Mouse (Mus musculus): Measurements from ENCODE around the gene Gpatch8. TPM values are rescaled to one million over a fixed set of nuclear protein-coding genes. Genes with fewer than 3 reads are reported as not detected.

Gpatch8 gene
- total and polyA plus RNA-seq, 3 experiments = 11.5 to 24.7 (median 16.6) TPM

DNA sequence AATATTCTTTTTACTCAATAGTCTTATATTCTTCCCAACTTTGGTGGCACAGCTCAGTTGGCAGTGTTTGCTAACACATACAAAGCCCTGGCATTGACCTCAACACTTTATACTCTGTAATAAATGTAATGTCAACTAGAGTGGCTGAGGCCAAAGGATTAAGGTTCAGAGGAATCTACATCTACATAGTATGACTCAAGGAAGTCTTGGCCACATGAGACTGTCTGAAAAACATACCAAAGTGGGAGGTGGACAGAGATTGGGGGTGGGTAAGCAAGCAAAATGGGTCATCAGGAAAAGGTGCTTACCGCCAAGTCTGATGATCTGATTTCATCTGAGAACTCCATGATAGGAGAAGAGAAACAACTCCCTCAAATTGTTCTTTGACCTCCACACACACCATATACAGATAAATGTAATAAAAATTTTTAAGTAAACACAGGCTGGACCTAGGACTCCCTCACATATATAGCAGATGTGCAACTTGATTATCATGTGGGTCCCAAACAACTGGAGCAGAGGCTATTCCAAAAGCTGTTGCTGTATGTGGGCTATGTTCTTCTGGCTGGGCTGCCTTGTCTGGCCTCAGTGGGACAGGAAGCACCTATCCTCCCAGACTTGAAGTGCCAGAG lies 41.3 kb downstream of the Gpatch8 start:
- H3K36me3 ChIP-seq (replicated peaks in 1 of 2; ENCODE audit: control insufficient read depth in 1 of 2, insufficient read depth in 1 of 2, low read length in 1 of 2) = peaks cover 9 to 57% of the 10 kb centered on the region in 2 experiments
- H3K4me1 ChIP-seq (ENCODE audit: control insufficient read depth in 1 of 2, insufficient read depth in 2 of 2) = peaks cover 0 to 3% of the 10 kb centered on the region in 2 experiments; a peak in 1 of 4 replicates
- no peaks in the 10 kb centered on the region for H3K9me3 ChIP-seq (replicated peaks; ENCODE audit: low read length)
- no peaks in the 10 kb centered on the region for H3K27me3 ChIP-seq (replicated peaks)
- TF ChIP-seq ZMIZ1 (IDR thresholded peaks at IDR 0.05; ENCODE audit: low read depth, low read length) (no peak), POLR2AphosphoS2 (IDR thresholded peaks at IDR 0.05; ENCODE audit: low read depth, low read length) (no peak), JUND (conservative IDR thresholded peaks at IDR 0.05; ENCODE audit: low read depth, low read length) (no peak), NRF1 (IDR thresholded peaks at IDR 0.05; ENCODE audit: low read depth, low read length) (no peak)
- in situ Hi-C loops (cut with MboI; ENCODE audit: low pct_ligation_motif_present, low pct_unique_long_range_greater_than_20kb, low sequenced_read_pairs) = no loop called here
- H3K4me2 ChIP-seq (ENCODE audit: insufficient read depth, low read depth, poor library complexity, severe bottlenecking) = no peak overlapping the region
- H3K79me2 ChIP-seq (replicated peaks; ENCODE audit: control insufficient read depth, extremely low read depth, insufficient read depth, poor library complexity, severe bottlenecking) = no peaks in the 10 kb centered on the region; the same call in 1 of the 2 replicates
- H3K4me3 ChIP-seq (replicated peaks in 1 of 3; ENCODE audit: low read depth in 2 of 3, low read length in 2 of 3, poor library complexity in 1 of 3) = no peak overlapping the region
- no peak overlapping the region for H3K9ac ChIP-seq (ENCODE audit: insufficient read depth, low read depth)
- dilution Hi-C loops (cut with MboI; ENCODE audit: extremely low pct_ligation_motif_present, extremely low pct_unique_long_range_greater_than_20kb, low sequenced_read_pairs) = no loop called here
- H3K27ac ChIP-seq (ENCODE audit: insufficient read depth, low read depth) = no peak overlapping the region
- no peak for DNase-seq (ENCODE audit: extremely low read depth)

DNA sequence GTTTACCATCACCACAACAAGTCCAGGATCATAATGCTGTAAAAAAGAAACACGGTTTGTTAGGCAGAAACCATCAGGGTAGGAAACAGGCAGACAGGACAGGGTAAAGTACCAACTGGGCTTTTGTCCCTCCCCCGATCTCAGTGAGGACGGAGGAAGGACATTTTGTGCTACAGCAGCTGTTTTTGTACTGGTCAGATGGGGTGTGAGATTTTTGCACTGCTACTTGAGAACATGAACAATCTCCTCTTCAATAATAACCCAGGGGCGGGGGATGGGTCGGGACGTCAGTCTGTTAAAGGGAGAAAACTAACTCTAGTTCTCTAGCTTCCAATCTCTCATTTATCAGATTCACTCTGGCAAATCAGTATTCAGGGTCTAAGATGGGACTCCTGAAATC lies 46.0 kb downstream of the Gpatch8 start:
- in situ Hi-C loops (cut with MboI; ENCODE audit: low pct_ligation_motif_present, low pct_unique_long_range_greater_than_20kb, low sequenced_read_pairs) (no loop called here), dilution Hi-C loops (cut with MboI; ENCODE audit: extremely low pct_ligation_motif_present, extremely low pct_unique_long_range_greater_than_20kb, low sequenced_read_pairs) (no loop called here)
- no peak for TF ChIP-seq ZC3H11A (IDR thresholded peaks at IDR 0.05; ENCODE audit: low read depth, low read length)
- TF ChIP-seq CTCF (conservative IDR thresholded peaks at IDR 0.05 in 1 of 2, IDR thresholded peaks at IDR 0.05 in 1 of 2; ENCODE audit: low read depth in 2 of 2, low read length in 2 of 2) = no peak
- TF ChIP-seq POLR2AphosphoS2 (IDR thresholded peaks at IDR 0.05; ENCODE audit: low read depth, low read length) = no peak
- TF ChIP-seq MAFK (IDR thresholded peaks at IDR 0.05; ENCODE audit: insufficient replicate concordance, low read length) = no peak
- TF ChIP-seq EP300 (IDR thresholded peaks at IDR 0.05; ENCODE audit: low read length) = no peak
- no peak for TF ChIP-seq CHD1 (IDR thresholded peaks at IDR 0.05; ENCODE audit: low read depth, low read length)
- no peak for TF ChIP-seq TCF12 (IDR thresholded peaks at IDR 0.05; ENCODE audit: low read depth, low read length)
- no peak for TF ChIP-seq MAX (IDR thresholded peaks at IDR 0.05; ENCODE audit: low read length)
- TF ChIP-seq E2F4 (IDR thresholded peaks at IDR 0.05; ENCODE audit: insufficient replicate concordance, low read depth, low read length) = no peak
- TF ChIP-seq ETS1 (conservative IDR thresholded peaks at IDR 0.05; ENCODE audit: low read depth, low read length) = no peak
- no peak for TF ChIP-seq USF2 (conservative IDR thresholded peaks at IDR 0.05; ENCODE audit: low read depth, low read length)
- TF ChIP-seq SMC3 (IDR thresholded peaks at IDR 0.05; ENCODE audit: low read depth, low read length) = no peak
- TF ChIP-seq ZNF384 (IDR thresholded peaks at IDR 0.05; ENCODE audit: low read depth, low read length) = no peak
- no peak for TF ChIP-seq TBP (conservative IDR thresholded peaks at IDR 0.05; ENCODE audit: low read depth, low read length)
- TF ChIP-seq ZKSCAN1 (IDR thresholded peaks at IDR 0.05; ENCODE audit: borderline replicate concordance, low read depth, low read length) = no peak
- TF ChIP-seq JUND (conservative IDR thresholded peaks at IDR 0.05; ENCODE audit: low read depth, low read length) = no peak
- TF ChIP-seq GABPA (IDR thresholded peaks at IDR 0.05; ENCODE audit: insufficient replicate concordance, low read depth, low read length) = no peak
- TF ChIP-seq KAT2A (IDR thresholded peaks at IDR 0.05; ENCODE audit: insufficient replicate concordance, low read length) = no peak
- no peak for DNase-seq (ENCODE audit: extremely low read depth)
- Histone ChIP-seq H3K4me1 (ENCODE audit: control insufficient read depth in 1 of 2, insufficient read depth in 2 of 2) (peaks cover 0 to 3% of the 10 kb centered on the region in 2 experiments; a peak in 1 of 4 replicates), H3K79me2 (replicated peaks; ENCODE audit: control insufficient read depth, extremely low read depth, insufficient read depth, poor library complexity, severe bottlenecking) (no peaks in the 10 kb centered on the region), H3K36me3 (replicated peaks in 1 of 2; ENCODE audit: control insufficient read depth in 1 of 2, insufficient read depth in 1 of 2, low read length in 1 of 2) (peaks cover 13 to 50% of the 10 kb centered on the region in 2 experiments), H3K4me3 (replicated peaks in 1 of 3; ENCODE audit: low read depth in 2 of 3, low read length in 2 of 3, poor library complexity in 1 of 3) (no peak overlapping the region), H3K9ac (ENCODE audit: insufficient read depth, low read depth) (no peak overlapping the region), H3K9me3 (replicated peaks; ENCODE audit: low read length) (no peaks in the 10 kb centered on the region), H3K4me2 (ENCODE audit: insufficient read depth, low read depth, poor library complexity, severe bottlenecking) (no peak overlapping the region), H3K27me3 (replicated peaks) (no peaks in the 10 kb centered on the region), H3K27ac (ENCODE audit: insufficient read depth, low read depth) (no peak overlapping the region)

Data from CH12.LX (cell line).